Mouse (Mus musculus): ENCODE measurements around the gene Swi5. TPM values are rescaled to one million over a fixed set of nuclear protein-coding genes. Genes with fewer than 3 reads are reported as not detected.
A peak's percentile ranks its signal among the peaks of the same experiment; 100 is the strongest.

The Swi5 gene
- polyA plus RNA-seq, 2 experiments: 221 to 324 TPM

DNA sequence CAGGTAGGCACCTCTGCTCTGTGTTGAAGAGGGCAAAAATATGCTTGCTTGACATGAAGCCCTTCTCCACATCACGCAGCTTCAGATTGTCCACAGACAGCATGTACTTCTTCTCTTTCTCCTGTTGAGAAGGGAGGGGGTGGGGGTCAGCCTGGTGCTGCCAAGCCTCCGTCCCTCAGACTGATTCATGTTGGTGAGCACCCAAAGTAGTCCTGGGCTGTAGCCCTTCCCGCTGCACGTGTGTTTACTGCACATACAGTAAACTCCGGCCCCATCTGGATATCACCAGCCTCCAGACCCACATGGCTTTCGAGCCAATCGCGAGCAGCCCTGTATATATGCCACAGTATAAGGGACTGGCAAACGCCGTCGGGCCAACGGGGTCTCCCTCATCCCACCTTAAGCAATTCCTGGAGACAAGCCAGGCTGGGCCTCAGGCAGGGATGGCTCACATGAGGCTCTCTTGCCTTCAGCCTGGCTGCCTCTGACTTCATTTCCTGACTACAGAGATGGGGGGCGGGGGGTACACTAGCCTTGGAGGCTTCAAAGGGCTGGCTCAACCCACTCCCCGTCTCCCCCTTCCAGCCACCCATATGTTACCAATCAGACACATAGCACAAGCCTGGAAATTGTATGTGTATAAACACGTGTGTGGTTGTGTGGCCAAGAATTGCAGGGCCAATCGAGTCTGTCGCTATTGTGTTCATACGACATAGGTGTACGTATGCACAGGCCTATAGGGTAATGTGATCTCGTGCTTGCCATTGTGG is 29.2 kb upstream of the Swi5 start:
- Histone ChIP-seq H3K4me2 (replicated peaks; ENCODE audit: low read depth, low read length, severe bottlenecking) (peak overlapping the region; percentile 95), H3K27me3 (ENCODE audit: control insufficient read depth, insufficient read depth, low read length) (no peaks in the 10 kb centered on the region), H3K36me3 (ENCODE audit: control insufficient read depth, insufficient read depth, low read length) (peaks cover 25% of the 10 kb centered on the region), H3K9ac (ENCODE audit: low read depth, low read length, severe bottlenecking) (0 out of 2 replicates have a peak overlapping the region, but pooled peaks have one; percentile 95), H3K27ac (replicated peaks; ENCODE audit: low read depth, low read length) (peak overlapping the region; percentile 100), H3K9me3 (ENCODE audit: control insufficient read depth, low read length) (no peaks in the 10 kb centered on the region), H3K4me1 (ENCODE audit: control insufficient read depth, insufficient read depth, low read length) (peaks cover 56% of the 10 kb centered on the region), H3K4me3 (replicated peaks; ENCODE audit: low read length) (peak overlapping the region; percentile 56)
- ATAC-seq (ENCODE audit: low FRiP score, low read depth): peak; percentile 65
- DNase-seq (ENCODE audit: low spot score): peak; percentile 93
- TF ChIP-seq POLR2A (IDR thresholded peaks at IDR 0.05; ENCODE audit: borderline replicate concordance, extremely low read depth, insufficient read depth, insufficient read length): no peak
- 19% methylated on average over 20 of the region's 20 CpGs for WGBS

- DNase-seq (ENCODE audit: low spot score) (peak; percentile 73), ATAC-seq (ENCODE audit: low FRiP score, low read depth) (no peak)
- no peak for TF ChIP-seq POLR2A (IDR thresholded peaks at IDR 0.05; ENCODE audit: borderline replicate concordance, extremely low read depth, insufficient read depth, insufficient read length)
- H3K4me1 ChIP-seq (ENCODE audit: control insufficient read depth, insufficient read depth, low read length): peaks cover 65% of the 10 kb centered on the region
- H3K36me3 ChIP-seq (ENCODE audit: control insufficient read depth, insufficient read depth, low read length): peaks cover 28% of the 10 kb centered on the region
- WGBS: under 1% methylated on average over 8 of the region's 8 CpGs
- H3K9ac ChIP-seq (ENCODE audit: low read depth, low read length, severe bottlenecking): no peak overlapping the region
- peak overlapping the region; percentile 18 for H3K4me2 ChIP-seq (replicated peaks; ENCODE audit: low read depth, low read length, severe bottlenecking)
- H3K9me3 ChIP-seq (ENCODE audit: control insufficient read depth, low read length): no peaks in the 10 kb centered on the region
- no peak overlapping the region for H3K4me3 ChIP-seq (replicated peaks; ENCODE audit: low read length)
- H3K27me3 ChIP-seq (ENCODE audit: control insufficient read depth, insufficient read depth, low read length): no peaks in the 10 kb centered on the region
- H3K27ac ChIP-seq (replicated peaks; ENCODE audit: low read depth, low read length): peak overlapping the region; percentile 100
Observed at GRCm38 (mm10) chr2:32315751-32316150, 27.9 kb upstream of the Swi5 start.

DNA sequence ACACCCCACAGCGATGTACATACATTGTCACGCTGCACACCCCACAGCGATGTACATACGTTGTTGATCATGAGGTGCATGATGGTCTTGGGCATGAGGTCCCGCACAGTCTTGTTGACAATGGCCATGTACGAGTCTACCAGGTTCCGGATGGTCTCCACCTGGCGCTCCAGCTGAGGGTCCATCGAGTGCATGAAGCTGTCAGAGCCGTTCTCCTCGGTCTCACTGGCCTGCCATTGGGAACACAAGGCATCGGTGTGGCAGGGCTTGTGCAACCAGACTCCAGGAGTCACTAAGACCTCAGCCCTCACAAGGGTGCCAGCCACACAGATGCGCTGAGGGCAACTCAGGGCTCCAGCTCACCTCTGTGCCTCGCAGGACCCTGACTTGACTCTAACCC is 27.0 kb upstream of the Swi5 start:
- 0 out of 2 replicates have a peak overlapping the region, but pooled peaks have one; percentile 4 for H3K9ac ChIP-seq (ENCODE audit: low read depth, low read length, severe bottlenecking)
- peaks cover 31% of the 10 kb centered on the region for H3K36me3 ChIP-seq (ENCODE audit: control insufficient read depth, insufficient read depth, low read length)
- ATAC-seq (ENCODE audit: low FRiP score, low read depth) (no peak), DNase-seq (ENCODE audit: low spot score) (no peak)
- H3K4me2 ChIP-seq (replicated peaks; ENCODE audit: low read depth, low read length, severe bottlenecking): no peak overlapping the region
- H3K27ac ChIP-seq (replicated peaks; ENCODE audit: low read depth, low read length): peak overlapping the region; percentile 100
- 89% methylated on average over 14 of the region's 14 CpGs for WGBS
- no peaks in the 10 kb centered on the region for H3K9me3 ChIP-seq (ENCODE audit: control insufficient read depth, low read length)
- no peak for TF ChIP-seq POLR2A (IDR thresholded peaks at IDR 0.05; ENCODE audit: borderline replicate concordance, extremely low read depth, insufficient read depth, insufficient read length)
- peaks cover 61% of the 10 kb centered on the region for H3K4me1 ChIP-seq (ENCODE audit: control insufficient read depth, insufficient read depth, low read length)
- H3K4me3 ChIP-seq (replicated peaks; ENCODE audit: low read length): no peak overlapping the region
- no peaks in the 10 kb centered on the region for H3K27me3 ChIP-seq (ENCODE audit: control insufficient read depth, insufficient read depth, low read length)

GRCm38 (mm10) chr2:32312318-32312964 is 24.6 kb upstream of the Swi5 start:
- no peak for TF ChIP-seq POLR2A (IDR thresholded peaks at IDR 0.05; ENCODE audit: borderline replicate concordance, extremely low read depth, insufficient read depth, insufficient read length)
- peak; percentile 85 for DNase-seq (ENCODE audit: low spot score)
- peak overlapping the region; percentile 98 for H3K4me2 ChIP-seq (replicated peaks; ENCODE audit: low read depth, low read length, severe bottlenecking)
- H3K9ac ChIP-seq (ENCODE audit: low read depth, low read length, severe bottlenecking): peak overlapping the region; percentile 77
- H3K4me3 ChIP-seq (replicated peaks; ENCODE audit: low read length): peak overlapping the region; percentile 78
- WGBS: 2% methylated on average over 39 of the region's 56 CpGs
- peak; percentile 57 for ATAC-seq (ENCODE audit: low FRiP score, low read depth)
- no peaks in the 10 kb centered on the region for H3K9me3 ChIP-seq (ENCODE audit: control insufficient read depth, low read length)
- peaks cover 54% of the 10 kb centered on the region for H3K36me3 ChIP-seq (ENCODE audit: control insufficient read depth, insufficient read depth, low read length)
- peaks cover 44% of the 10 kb centered on the region for H3K4me1 ChIP-seq (ENCODE audit: control insufficient read depth, insufficient read depth, low read length)
- H3K27ac ChIP-seq (replicated peaks; ENCODE audit: low read depth, low read length): peak overlapping the region; percentile 71
- H3K27me3 ChIP-seq (ENCODE audit: control insufficient read depth, insufficient read depth, low read length): no peaks in the 10 kb centered on the region

- 7% methylated on average over 30 of the region's 42 CpGs for WGBS
- Histone ChIP-seq H3K27me3 (ENCODE audit: control insufficient read depth, insufficient read depth, low read length) (no peaks in the 10 kb centered on the region), H3K27ac (replicated peaks; ENCODE audit: low read depth, low read length) (peak overlapping the region; percentile 65), H3K9ac (ENCODE audit: low read depth, low read length, severe bottlenecking) (peak overlapping the region; percentile 77), H3K9me3 (ENCODE audit: control insufficient read depth, low read length) (no peaks in the 10 kb centered on the region), H3K36me3 (ENCODE audit: control insufficient read depth, insufficient read depth, low read length) (peaks cover 62% of the 10 kb centered on the region), H3K4me2 (replicated peaks; ENCODE audit: low read depth, low read length, severe bottlenecking) (peak overlapping the region; percentile 98), H3K4me3 (replicated peaks; ENCODE audit: low read length) (peak overlapping the region; percentile 78), H3K4me1 (ENCODE audit: control insufficient read depth, insufficient read depth, low read length) (peaks cover 37% of the 10 kb centered on the region)
- DNase-seq (ENCODE audit: low spot score): no peak
- no peak for ATAC-seq (ENCODE audit: low FRiP score, low read depth)
- TF ChIP-seq POLR2A (IDR thresholded peaks at IDR 0.05; ENCODE audit: borderline replicate concordance, extremely low read depth, insufficient read depth, insufficient read length): no peak
Observed at GRCm38 (mm10) chr2:32311443-32312317, 23.8 kb upstream of the Swi5 start.
